Mouse (Mus musculus): ENCODE measurements around the gene Ankrd27.

Gene Ankrd27

GRCm38 (mm10) chr7:35584068-35584785 lies 1.8 kb upstream of the Ankrd27 start:
- WGBS, result 15% methylated on average over 36 of the region's 36 CpGs

DNA sequence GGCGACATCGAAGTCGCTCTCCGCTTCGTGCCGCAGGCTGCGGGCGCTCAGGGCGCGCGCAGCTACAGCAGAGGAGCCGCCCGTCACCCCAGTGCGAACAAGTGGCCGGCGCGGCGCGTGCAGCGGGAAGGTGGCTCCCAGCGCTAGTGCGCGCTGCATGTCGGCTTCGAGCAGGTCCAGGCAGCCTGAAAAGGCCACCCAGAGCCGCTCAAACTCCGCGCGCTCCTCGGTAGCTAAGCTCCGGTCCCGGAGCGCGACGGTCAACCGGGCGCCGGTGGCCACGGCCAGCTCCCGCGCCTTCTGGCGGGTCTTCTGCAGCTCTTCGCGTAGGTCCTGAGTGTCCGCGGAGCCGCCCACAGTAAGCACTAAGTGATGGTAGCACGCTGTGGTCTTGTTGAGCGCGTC lies 1.3 kb upstream of the Ankrd27 start:
- WGBS, result under 1% methylated on average over 50 of the region's 50 CpGs

GRCm38 (mm10) chr7:35585191-35586054 lies 621 bp upstream of the Ankrd27 start, which contains the start of gene Rgs9bp:
Gene Rgs9bp, minus strand, starts transcription at chr7:35585582.
- WGBS, result under 1% methylated on average over 45 of the region's 45 CpGs

DNA sequence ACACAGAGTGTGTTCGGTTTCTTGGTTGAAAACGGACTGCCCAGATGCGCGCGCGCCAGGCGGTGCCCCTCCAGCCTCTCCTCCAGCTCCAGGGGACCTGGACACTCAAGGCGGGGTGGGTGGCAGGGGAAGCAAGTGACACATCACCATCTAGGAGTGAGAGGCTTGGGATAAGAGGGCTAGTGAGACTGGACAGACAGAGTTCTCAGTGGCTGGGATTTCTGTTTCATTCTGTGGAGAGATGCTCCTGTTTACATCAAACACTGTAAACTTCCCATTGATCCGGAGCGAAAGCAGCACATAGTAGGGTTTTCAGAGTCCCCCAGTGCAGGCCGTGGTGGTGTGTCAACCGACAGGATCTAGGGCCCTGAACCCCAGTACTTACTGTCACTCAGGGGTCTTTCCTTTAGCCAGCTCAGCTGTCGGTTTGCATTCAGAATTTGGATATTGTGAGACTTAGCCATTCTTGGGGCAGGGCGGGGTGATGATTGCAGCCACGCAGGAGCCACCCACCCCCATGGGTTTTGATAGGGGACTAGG lies 932 bp downstream of the Ankrd27 start:
- 15% methylated on average over 15 of the region's 15 CpGs for WGBS

DNA sequence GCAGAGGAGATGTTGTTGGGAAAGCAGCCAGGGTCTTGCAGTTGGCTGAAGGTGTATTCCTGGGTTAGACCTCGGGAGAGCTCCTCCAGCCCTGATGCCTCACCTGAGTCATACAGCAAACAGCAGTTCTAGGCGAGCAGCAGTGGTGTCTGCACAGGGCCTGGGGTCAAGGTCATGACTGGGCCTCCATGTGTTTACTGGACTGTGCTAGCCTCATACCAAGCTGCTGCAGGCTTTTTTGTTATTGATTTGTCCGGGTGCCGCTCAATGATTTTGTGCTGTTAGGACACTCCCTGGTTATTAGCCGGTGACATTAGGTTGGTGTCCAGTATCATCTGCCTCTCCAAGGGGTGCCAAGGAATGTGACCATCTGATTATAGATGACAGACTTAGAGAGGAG lies 1.7 kb downstream of the Ankrd27 start:
- WGBS, result 76% methylated on average over 5 of the region's 5 CpGs

DNA sequence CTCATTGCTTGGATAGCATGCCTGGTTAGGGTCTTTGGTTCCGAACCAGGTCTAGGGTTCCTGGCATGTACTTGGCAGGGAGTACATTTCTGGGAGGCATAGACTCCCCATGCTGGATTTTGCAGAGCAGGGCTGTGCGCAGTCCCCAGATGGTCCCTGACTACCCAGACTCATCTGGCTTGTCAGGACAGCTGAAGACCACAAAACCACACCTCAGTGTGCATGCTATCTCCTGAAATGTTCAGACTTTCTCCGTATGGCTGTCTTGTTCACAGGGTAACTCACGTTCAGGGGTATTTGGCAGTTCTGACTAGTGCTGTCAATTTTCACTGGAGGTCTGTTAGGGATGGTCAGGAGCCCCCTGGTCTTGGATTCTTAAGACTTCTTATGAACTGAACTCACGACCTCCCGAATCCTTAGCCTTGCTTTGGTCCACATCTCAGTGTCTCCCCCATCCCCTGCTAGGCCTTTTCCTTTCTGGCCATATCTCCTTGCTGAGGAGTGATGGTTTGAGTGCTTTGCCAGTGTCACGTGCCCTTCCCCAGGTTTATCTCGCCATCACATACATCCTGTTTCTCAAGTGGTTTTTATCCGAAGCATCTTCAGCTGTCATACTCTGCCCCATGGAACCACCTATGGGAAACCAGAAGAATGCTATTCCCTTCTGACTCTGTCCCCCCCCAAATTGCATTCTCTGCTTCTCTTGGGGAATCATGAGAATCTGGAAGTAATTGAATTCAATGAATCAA lies 2.8 kb downstream of the Ankrd27 start:
- WGBS, result 73% methylated on average over 9 of the region's 9 CpGs

- 59% methylated on average over 7 of the region's 7 CpGs for WGBS
These were observed 3.4 kb downstream of the Ankrd27 start for GRCm38 (mm10) chr7:35589485-35589884.

DNA sequence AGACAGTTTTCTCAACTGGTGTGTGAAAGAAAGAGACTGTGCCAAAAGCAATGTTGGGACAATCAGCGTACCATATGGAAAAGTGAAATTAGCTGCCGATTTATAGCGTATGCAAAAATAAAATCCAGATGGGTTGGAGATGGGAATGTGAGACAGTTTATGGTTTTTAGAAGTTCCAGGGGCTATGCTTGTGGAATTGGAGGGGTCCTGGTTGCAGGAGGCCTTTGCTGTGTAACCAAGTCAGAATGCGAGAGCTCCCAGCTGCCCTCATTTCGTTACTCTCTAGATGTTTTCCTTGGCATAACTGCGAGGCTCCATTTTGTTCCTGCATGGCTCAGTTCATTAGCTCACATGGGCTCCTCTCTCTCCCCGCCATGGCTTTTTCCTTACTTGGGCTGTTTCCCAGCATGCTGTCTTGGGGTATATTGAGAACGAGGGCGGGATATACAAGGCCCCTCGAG lies 4.7 kb downstream of the Ankrd27 start:
- 36% methylated on average over 10 of the region's 10 CpGs for WGBS

DNA sequence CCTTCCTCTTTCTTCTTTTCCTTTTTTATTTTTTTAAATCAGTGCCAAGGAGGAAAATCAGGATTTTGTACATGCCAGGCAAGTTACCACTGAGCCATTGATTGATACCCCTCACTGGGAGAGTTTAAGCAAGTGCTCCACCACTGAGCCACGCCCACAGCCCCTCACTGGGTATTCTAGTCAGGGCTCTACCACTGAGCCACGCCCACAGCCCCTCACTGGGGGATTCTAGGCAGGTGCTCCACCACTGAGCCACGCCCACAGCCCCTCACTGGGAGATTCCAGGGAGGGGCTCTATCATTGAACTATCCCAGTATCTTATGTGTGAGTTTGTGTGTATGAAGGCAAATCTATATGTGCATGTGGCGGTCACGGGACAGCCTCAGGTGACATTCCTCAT lies 8.3 kb downstream of the Ankrd27 start:
- WGBS, result 98% methylated on average over 5 of the region's 5 CpGs

DNA sequence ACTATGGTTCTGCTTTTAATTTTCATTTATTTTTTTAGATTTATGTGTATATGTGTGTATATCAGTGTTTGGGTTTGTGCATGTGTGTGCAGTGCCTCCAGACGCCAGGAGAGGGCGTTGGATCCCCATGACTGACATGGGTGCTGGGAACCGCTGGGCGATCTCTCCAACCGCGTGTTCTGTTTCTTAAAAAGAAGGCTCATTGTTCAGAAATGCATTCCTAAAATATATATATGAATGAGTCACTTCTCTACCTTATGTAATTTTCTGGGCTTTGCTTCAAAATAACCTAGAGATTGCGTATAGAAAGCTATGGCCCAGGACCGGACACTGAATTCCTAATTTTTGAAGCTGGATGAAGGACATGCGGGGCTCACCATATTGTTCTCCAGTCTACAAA lies 13.4 kb downstream of the Ankrd27 start:
- 57% methylated on average over 9 of the region's 9 CpGs for WGBS

DNA sequence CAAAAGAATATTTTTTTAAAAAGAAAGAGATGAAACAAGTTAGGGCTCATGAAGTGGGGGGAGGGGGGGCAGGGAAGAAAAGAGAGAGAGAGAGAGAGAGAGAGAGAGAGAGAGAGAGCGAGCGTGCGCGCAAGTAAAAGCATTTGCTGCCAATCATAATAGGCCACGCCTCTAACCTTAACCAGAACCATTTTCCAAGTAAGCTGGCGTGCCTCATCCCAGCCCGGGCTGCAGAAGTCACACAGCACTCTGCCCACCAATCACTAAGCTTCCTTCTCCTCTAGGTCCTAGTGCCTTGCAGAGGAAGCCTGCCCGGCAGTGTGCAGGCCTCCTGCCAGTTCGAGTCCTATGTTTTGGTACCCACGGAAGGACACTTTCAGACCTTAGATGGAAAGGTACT lies 14.0 kb downstream of the Ankrd27 start:
- 84% methylated on average over 10 of the region's 10 CpGs for WGBS

DNA sequence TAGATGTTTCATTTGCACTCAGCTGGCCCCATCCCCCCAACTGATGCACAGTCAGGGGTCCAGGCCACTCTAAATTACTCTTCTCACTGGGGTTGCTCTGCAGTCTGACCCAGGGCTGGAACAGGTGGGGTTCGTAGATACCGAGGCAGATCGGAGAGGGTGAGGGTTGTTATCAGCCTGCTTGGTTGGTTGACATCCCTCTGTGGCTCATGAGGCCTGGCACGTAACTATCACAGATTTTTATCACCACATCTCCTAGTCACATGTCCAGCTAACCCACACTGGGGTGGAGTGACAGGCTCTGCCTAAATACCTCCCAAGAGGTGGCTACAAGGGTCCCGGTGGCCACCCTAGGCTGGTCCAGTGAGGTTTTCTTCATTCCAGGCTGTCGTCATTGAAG lies 15.1 kb downstream of the Ankrd27 start:
- 93% methylated on average over 6 of the region's 6 CpGs for WGBS

DNA sequence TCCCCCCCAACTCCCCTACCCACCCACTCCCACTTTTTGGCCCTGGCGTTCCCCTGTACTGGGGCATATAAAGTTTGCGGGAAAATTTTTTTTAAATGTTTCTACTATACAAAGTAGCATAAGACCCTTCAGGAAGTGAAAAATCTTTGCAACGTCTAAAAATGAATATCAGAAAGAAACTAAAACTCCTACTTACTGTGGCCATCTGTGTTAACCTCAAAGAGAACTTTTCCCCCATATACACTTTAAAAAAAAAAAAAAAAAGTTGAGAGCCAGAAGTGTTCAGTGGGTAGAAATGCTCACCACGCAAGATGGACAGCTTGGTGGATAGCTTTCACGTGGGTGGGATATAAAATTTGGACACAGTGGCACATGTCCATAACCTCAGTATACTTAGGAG lies 16.7 kb downstream of the Ankrd27 start:
- 79% methylated on average over 5 of the region's 5 CpGs for WGBS

DNA sequence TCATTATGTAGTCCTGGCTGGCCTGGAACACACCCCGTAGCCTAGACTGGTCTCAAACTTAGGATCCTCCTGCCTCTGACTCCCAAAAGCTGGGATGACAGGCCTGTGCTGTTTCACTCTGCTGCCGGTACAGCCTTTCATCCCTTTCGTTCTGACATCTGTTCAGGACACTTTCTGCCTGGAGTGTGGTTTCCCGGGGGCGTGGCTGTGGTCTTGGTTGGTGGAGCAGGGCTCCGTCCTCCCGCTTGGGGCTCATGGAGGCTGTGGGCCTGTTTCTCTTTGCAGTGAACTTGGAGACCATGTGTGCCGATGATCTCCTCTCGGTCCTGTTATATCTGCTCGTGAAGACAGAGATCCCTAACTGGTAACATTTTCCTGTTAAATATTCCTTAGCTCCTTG lies 20.8 kb downstream of the Ankrd27 start:
- 87% methylated on average over 10 of the region's 10 CpGs for WGBS

GRCm38 (mm10) chr7:35609245-35609644 lies 23.2 kb downstream of the Ankrd27 start:
- WGBS, result 93% methylated on average over 10 of the region's 10 CpGs

GRCm38 (mm10) chr7:35617513-35617912 lies 31.5 kb downstream of the Ankrd27 start:
- WGBS, result 43% methylated on average over 4 of the region's 4 CpGs

DNA sequence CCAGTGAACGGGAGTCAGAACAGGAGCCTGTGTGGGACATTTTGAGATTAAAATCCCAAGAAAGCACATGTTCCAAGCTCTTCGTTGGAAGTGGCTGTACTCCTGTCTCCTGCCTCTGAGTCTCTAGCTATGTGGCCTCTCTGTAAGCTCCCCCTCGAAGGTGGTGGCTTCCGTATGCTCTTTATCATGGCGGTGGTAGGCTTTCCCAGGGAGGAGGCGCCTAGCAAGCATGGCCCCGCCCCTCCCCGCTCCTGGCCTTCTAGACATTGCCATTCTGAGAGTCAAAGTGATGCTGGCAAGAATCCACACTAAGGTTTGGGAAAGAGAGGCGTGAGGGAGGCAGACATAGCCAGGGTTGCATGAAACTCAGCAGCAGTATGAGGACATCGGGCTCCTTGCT lies 36.6 kb downstream of the Ankrd27 start:
- WGBS, result 81% methylated on average over 10 of the region's 10 CpGs

DNA sequence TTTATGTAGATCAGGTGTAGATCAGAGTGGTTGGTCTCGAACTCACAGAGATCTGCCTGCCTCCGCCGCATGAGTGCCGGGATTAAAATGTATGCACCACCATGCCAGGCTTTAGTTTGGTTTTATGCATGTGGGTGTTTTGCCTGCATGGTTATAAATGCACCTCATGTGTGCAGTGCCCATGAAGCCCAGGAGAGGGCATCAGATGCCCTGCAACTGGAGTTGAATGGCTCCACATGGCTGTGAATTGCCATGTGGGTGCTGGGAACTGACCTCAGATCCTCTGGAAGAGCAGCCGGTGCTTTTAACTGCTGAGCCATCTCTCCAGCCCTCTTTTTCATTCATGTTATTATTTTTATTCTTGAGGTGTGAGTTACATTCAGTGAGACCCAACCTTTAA lies 40.0 kb downstream of the Ankrd27 start:
- 96% methylated on average over 5 of the region's 5 CpGs for WGBS

GRCm38 (mm10) chr7:35627371-35627770 lies 41.3 kb downstream of the Ankrd27 start:
- WGBS, result 90% methylated on average over 10 of the region's 10 CpGs

DNA sequence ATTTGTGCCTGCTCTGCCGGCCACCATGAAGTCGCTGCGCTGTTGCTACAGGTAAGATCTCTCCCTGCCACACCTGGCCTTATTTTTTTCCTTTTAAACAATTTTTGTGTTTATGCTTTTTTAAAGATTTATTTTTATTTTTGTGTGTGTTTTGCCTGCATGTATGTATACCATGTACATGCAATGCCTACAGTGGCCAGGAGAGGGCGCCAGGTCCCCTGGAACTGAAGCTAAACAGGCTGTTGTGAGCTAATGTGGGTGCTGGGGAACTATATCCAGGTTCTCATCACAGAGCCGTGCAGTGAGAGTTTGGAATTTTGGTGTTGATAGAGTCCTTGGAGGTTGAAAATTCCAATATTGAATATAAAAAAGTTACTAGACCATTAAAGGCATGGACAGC lies 42.5 kb downstream of the Ankrd27 start:
- 73% methylated on average over 5 of the region's 5 CpGs for WGBS

DNA sequence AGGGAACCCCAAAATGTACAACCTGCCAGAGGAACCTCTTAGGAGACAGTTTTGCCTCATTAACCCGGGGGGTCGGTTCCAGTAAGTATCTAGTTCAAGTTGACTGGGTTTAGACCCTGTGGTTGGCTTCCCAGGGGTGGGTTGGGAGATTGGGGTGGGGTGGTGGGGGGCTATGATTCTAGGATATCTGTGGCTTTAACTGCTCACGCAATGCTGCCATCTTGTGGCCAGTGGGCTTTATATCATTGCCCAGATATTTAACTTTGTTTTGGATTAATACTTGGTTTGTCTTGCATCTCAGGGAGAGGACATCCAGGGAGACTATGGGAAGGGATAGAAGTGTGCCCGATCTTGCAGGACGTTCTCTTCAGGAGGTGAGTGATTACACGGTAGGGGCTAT lies 50.2 kb downstream of the Ankrd27 start:
- 68% methylated on average over 6 of the region's 6 CpGs for WGBS

DNA sequence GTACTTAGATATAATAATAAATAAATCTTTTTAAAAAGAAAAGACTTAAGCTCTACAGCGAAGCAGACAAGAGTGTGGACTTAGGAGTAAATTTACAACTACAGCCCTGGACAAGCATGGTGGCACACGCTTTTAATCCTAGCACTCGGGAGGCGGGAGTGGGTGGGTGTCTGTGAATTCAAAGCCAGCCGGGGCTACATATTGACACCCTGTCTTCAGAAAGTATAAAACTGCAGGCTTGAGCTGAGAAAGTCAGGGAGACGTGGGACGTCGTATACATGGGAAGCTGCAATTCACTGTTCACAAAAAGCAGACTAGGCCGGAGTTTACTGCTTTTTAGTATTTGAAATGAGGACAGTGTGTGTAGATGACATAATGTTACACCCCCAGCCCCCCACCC lies 50.8 kb downstream of the Ankrd27 start:
- 65% methylated on average over 9 of the region's 9 CpGs for WGBS
